Mouse (Mus musculus) hindbrain, embryonic 11.5 days (tissue): Measurements from ENCODE around the gene Hsd11b2. TPM values are rescaled to one million over a fixed set of nuclear protein-coding genes. Genes with fewer than 3 reads are reported as not detected.
A peak's percentile ranks its signal among the peaks of the same experiment; 100 is the strongest.

ENCODE experiments used
- ATAC-seq: fragments of 200-750 bp; cut with Nextera tagmentation; 2 replicates; pipeline ENCODE4 v1.8.0; 2017; ENCODE audit warnings: mild to moderate bottlenecking, moderate TSS enrichment, moderate library complexity; ENCODE audit not compliant: low FRiP score
- DNase-seq: peaks from one replicate; pipeline ENCODE4 v3.0.0-alpha.2; 2015; ENCODE audit warnings: low spot score
- H3K27ac ChIP-seq: fragments of 300-500 bp; sonication (generic); 2 replicates; pipeline ENCODE4 v1.5.1; 2014; ENCODE audit warnings: mild to moderate bottlenecking, low read depth, low read length
- H3K27me3 ChIP-seq: fragments of 300-500 bp; sonication (generic); 2 replicates; pipeline ENCODE4 v1.6.1; 2014; ENCODE audit warnings: mild to moderate bottlenecking, low read length, moderate library complexity, mixed read lengths; ENCODE audit not compliant: control insufficient read depth, insufficient read depth
- H3K36me3 ChIP-seq: fragments of 300-500 bp; sonication (generic); 2 replicates; pipeline ENCODE4 v1.6.1; 2014; ENCODE audit warnings: mild to moderate bottlenecking, low read length, moderate library complexity, mixed read lengths; ENCODE audit not compliant: control insufficient read depth, insufficient read depth
- H3K4me1 ChIP-seq: fragments of 300-500 bp; sonication (generic); replicated peaks from 2 replicates; pipeline ENCODE4 v1.6.1; 2014; ENCODE audit warnings: low read length, mixed read lengths; ENCODE audit not compliant: control insufficient read depth, insufficient read depth
- H3K4me2 ChIP-seq: fragments of 300-500 bp; sonication (generic); replicated peaks from 2 replicates; pipeline ENCODE4 v1.6.1; 2014; ENCODE audit warnings: mild to moderate bottlenecking, low read depth, low read length
- H3K4me3 ChIP-seq: fragments of 300-500 bp; sonication (generic); 2 replicates; pipeline ENCODE4 v1.5.1; 2014; ENCODE audit warnings: low read depth, low read length
- H3K9ac ChIP-seq: fragments of 300-500 bp; sonication (generic); 2 replicates; pipeline ENCODE4 v1.6.1; 2014; ENCODE audit warnings: low read depth, low read length
- H3K9me3 ChIP-seq: fragments of 300-500 bp; sonication (generic); 2 replicates; pipeline ENCODE4 v1.6.1; 2016; ENCODE audit warnings: low read length; ENCODE audit not compliant: control insufficient read depth
- WGBS: fragments of 180-500 bp; shearing (Covaris S2); extraction: QIAGEN DNeasy Blood & Tissue Kit; methylation state at CpG from one replicate; pipeline ENCODE4 v1.1.7; 2014; 5-methylcytosine and 5-hydroxymethylcytosine counted together
- polyA plus RNA-seq: library from polyadenylated mRNA; unstranded; fragments of >200 nt; fragmentation: Nextera tagmentation; extraction: Ambion mirVana; gene quantifications from 2 replicates; pipeline ENCODE4 v1.2.1, GENCODE M21; 2014

The Hsd11b2 gene
- polyA plus RNA-seq, 1 experiment from 2014 or later, result 21.1 TPM

- no peaks in the 10 kb centered on the region for H3K9me3 ChIP-seq
- peak within 1 kb of the TSS; percentile 70 for H3K27ac ChIP-seq
- no peaks in the 10 kb centered on the region for H3K36me3 ChIP-seq
- peak within 1 kb of the TSS; percentile 87 for H3K4me2 ChIP-seq
- 0 out of 2 replicates have a peak, but pooled peaks cover 4% of the 10 kb centered on the region for H3K4me1 ChIP-seq
- 5% methylated on average over 52 of the region's 53 CpGs for WGBS
- ATAC-seq, result peak; percentile 99
- H3K4me3 ChIP-seq, result peak within 1 kb of the TSS; percentile 89
- peak; percentile 100 for DNase-seq
- peak within 1 kb of the TSS; percentile 86 for H3K9ac ChIP-seq
- no peaks in the 10 kb centered on the region for H3K27me3 ChIP-seq
Observed at GRCm38 (mm10) chr8:105565952-105566702, 47.6 kb downstream of the Hsd11b2 start, which contains the start of gene Atp6v0d1. TSS of gene Atp6v0d1 (minus strand) at chr8:105566047.

- Histone ChIP-seq H3K4me1 (0 out of 2 replicates have a peak, but pooled peaks cover 4% of the 10 kb centered on the region), H3K4me2 (peak overlapping the region; percentile 87), H3K9me3 (no peaks in the 10 kb centered on the region), H3K9ac (peak overlapping the region; percentile 73), H3K36me3 (no peaks in the 10 kb centered on the region), H3K27me3 (no peaks in the 10 kb centered on the region), H3K4me3 (peak overlapping the region; percentile 89), H3K27ac (no peak overlapping the region)
- DNase-seq (no peak), ATAC-seq (peak; percentile 23)
- 30% methylated on average over 27 of the region's 27 CpGs for WGBS
Observed at GRCm38 (mm10) chr8:105566703-105567595, 48.4 kb downstream of the Hsd11b2 start.

GRCm38 (mm10) chr8:105571810-105572209, 53.3 kb downstream of the Hsd11b2 start:
- Histone ChIP-seq H3K4me3 (no peak overlapping the region), H3K4me2 (no peak overlapping the region), H3K4me1 (0 out of 2 replicates have a peak, but pooled peaks cover under 1% of the 10 kb centered on the region), H3K27me3 (no peaks in the 10 kb centered on the region), H3K9ac (no peak overlapping the region), H3K27ac (no peak overlapping the region), H3K36me3 (no peaks in the 10 kb centered on the region), H3K9me3 (no peaks in the 10 kb centered on the region)
- DNase-seq (no peak), ATAC-seq (no peak)
- 91% methylated on average over 9 of the region's 9 CpGs for WGBS

GRCm38 (mm10) chr8:105573427-105573826, 54.9 kb downstream of the Hsd11b2 start:
- no peak overlapping the region for H3K9ac ChIP-seq
- no peak overlapping the region for H3K27ac ChIP-seq
- H3K4me3 ChIP-seq, result no peak overlapping the region
- no peak overlapping the region for H3K4me2 ChIP-seq
- no peak for ATAC-seq
- H3K4me1 ChIP-seq, result no peaks in the 10 kb centered on the region
- H3K27me3 ChIP-seq, result no peaks in the 10 kb centered on the region
- H3K36me3 ChIP-seq, result no peaks in the 10 kb centered on the region
- DNase-seq, result no peak
- H3K9me3 ChIP-seq, result no peaks in the 10 kb centered on the region

Other genes with a start within 250 kb of the Hsd11b2 start
- gene Hsf4, start 249.0 kb upstream of the Hsd11b2 start, polyA plus RNA-seq, result 0.21 and 0.52 TPM in 2 replicates
- gene Nol3, start 242.6 kb upstream of the Hsd11b2 start, polyA plus RNA-seq, result 2.7 and 3.1 TPM in 2 replicates
- 31.7 and 40.2 TPM in 2 replicates for gene 4931428F04Rik, start 228.9 kb upstream of the Hsd11b2 start, polyA plus RNA-seq
- gene Exoc3l, start 222.7 kb upstream of the Hsd11b2 start, polyA plus RNA-seq, result 6.0 and 10.0 TPM in 2 replicates
- 96.7 and 97.1 TPM in 2 replicates for gene E2f4, start 221.1 kb upstream of the Hsd11b2 start, polyA plus RNA-seq
- gene Elmo3, start 213.2 kb upstream of the Hsd11b2 start, polyA plus RNA-seq, result 1.7 and 2.6 TPM in 2 replicates
- 0.98 and 1.2 TPM in 2 replicates for gene Lrrc29, start 192.5 kb upstream of the Hsd11b2 start, polyA plus RNA-seq
- 102 and 105 TPM in 2 replicates for gene Tmem208, start 192.4 kb upstream of the Hsd11b2 start, polyA plus RNA-seq
- gene Fhod1, start 170.8 kb upstream of the Hsd11b2 start, polyA plus RNA-seq, result 1.8 and 3.6 TPM in 2 replicates
- 3.9 and 4.5 TPM in 2 replicates for gene Slc9a5, start 169.9 kb upstream of the Hsd11b2 start, polyA plus RNA-seq
- 0.26 and 0.73 TPM in 2 replicates for gene Plekhg4, start 145.5 kb upstream of the Hsd11b2 start, polyA plus RNA-seq
- 0.14 TPM in 1 of 2 replicates, not detected in the other for gene Kctd19, start 105.3 kb upstream of the Hsd11b2 start, polyA plus RNA-seq
- gene Lrrc36, start 105.2 kb upstream of the Hsd11b2 start, polyA plus RNA-seq, result 2.8 and 3.0 TPM in 2 replicates
- 206 and 218 TPM in 2 replicates for gene Tppp3, start 47.2 kb upstream of the Hsd11b2 start, polyA plus RNA-seq
- 19.0 and 19.7 TPM in 2 replicates for gene Zdhhc1, start 21.9 kb upstream of the Hsd11b2 start, polyA plus RNA-seq
- 141 and 155 TPM in 2 replicates for gene Atp6v0d1, start 47.3 kb downstream of the Hsd11b2 start, polyA plus RNA-seq
- gene Ripor1, start 86.5 kb downstream of the Hsd11b2 start, polyA plus RNA-seq, result 11.8 and 12.4 TPM in 2 replicates
- 115 and 121 TPM in 2 replicates for gene Ctcf, start 117.8 kb downstream of the Hsd11b2 start, polyA plus RNA-seq
- 0.68 and 2.1 TPM in 2 replicates for gene Agrp, start 118.6 kb downstream of the Hsd11b2 start, polyA plus RNA-seq
- 3.9 TPM in 2 replicates for gene Carmil2, start 167.5 kb downstream of the Hsd11b2 start, polyA plus RNA-seq
- gene Acd, start 182.3 kb downstream of the Hsd11b2 start, polyA plus RNA-seq, result 70.0 and 74.1 TPM in 2 replicates
- gene Pard6a, start 182.4 kb downstream of the Hsd11b2 start, polyA plus RNA-seq, result 25.9 and 26.8 TPM in 2 replicates
- 0.31 TPM in 1 of 2 replicates, not detected in the other for gene 4933405L10Rik, start 188.9 kb downstream of the Hsd11b2 start, polyA plus RNA-seq
- gene Enkd1, start 189.5 kb downstream of the Hsd11b2 start, polyA plus RNA-seq, result 26.4 and 27.9 TPM in 2 replicates
- gene Gfod2, start 239.9 kb downstream of the Hsd11b2 start, polyA plus RNA-seq, result 38.3 and 41.6 TPM in 2 replicates